Mouse (Mus musculus) limb, embryonic 10.5 days (tissue): ENCODE results near the gene U2af2. TPM values are rescaled to one million over a fixed set of nuclear protein-coding genes. Genes with fewer than 3 reads are reported as not detected.
"Not testable (repeated sequence)": the region's sequence is repeated elsewhere in the genome, so short reads cannot be mapped to it uniquely, and the experiment has no call there.

Experiments used
- DNase-seq: peaks from one replicate; pipeline ENCODE4 v3.0.0-alpha.2; 2017; ENCODE audit warnings: low spot score
- H3K27ac ChIP-seq: fragments of 300-500 bp; sonication (generic); 2 replicates; pipeline ENCODE4 v1.5.1; 2016; ENCODE audit warnings: mild to moderate bottlenecking
- H3K27me3 ChIP-seq: fragments of 300-500 bp; sonication (generic); 2 replicates; pipeline ENCODE4 v1.6.1; 2016; ENCODE audit warnings: low read depth, mild to moderate bottlenecking; ENCODE audit not compliant: poor library complexity, severe bottlenecking
- H3K36me3 ChIP-seq: fragments of 300-500 bp; sonication (generic); 2 replicates; pipeline ENCODE4 v1.6.1; 2016; ENCODE audit warnings: mild to moderate bottlenecking, moderate library complexity
- H3K4me1 ChIP-seq: fragments of 300-500 bp; sonication (generic); 2 replicates; pipeline ENCODE4 v1.6.1; 2016
- H3K4me3 ChIP-seq: fragments of 300-500 bp; sonication (generic); 2 replicates; pipeline ENCODE4 v1.5.1; 2016; ENCODE audit warnings: mild to moderate bottlenecking, moderate library complexity
- H3K9me3 ChIP-seq: fragments of 300-500 bp; sonication (generic); replicated peaks from 2 replicates; pipeline ENCODE4 v1.6.1; 2016; ENCODE audit warnings: mild to moderate bottlenecking
- WGBS: fragments of 180-500 bp; shearing (Covaris S2); methylation state at CpG from one replicate; pipeline ENCODE4 v1.1.7; 2016; 5-methylcytosine and 5-hydroxymethylcytosine counted together
- polyA plus RNA-seq: library from polyadenylated mRNA; unstranded; fragments of >200 nt; fragmentation: Nextera tagmentation; extraction: Ambion mirVana; gene quantifications from 2 replicates; pipeline ENCODE4 v1.2.1, GENCODE M21; 2016

The U2af2 gene
- polyA plus RNA-seq = 202 and 203 TPM in 2 replicates

DNA sequence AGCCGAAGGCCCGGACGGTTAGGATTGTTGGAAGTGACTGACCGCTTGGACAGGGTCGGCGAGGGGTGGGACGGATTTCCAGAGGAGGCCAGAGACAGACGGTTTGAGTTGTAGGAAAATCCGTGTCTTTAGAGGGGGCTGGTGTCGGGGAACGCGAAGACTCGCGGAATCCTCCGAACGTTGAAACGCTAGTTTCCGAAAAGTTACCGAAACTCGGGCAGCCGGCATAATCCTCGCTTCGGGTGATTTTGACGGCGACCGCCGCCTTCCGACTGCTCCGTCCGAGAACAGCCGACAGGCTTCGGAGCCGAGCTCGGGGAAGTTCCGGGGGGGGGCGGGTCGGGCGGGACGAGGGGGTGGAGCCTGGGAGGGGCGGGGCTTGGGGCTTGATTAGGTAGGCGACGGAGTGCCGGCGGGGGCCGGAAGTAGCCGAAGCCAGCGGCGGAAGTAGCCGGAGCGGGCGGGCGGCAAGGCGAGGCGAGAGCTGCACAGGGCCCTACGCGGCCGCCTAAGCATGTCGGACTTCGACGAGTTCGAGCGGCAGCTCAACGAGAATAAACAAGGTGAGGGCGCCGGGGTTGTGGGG, at the start of gene U2af2:
Gene U2af2 (plus strand): TSS at position 370 of the 586 bp plus-strand sequence.
- H3K36me3 ChIP-seq = peaks cover 28% of the 10 kb centered on the region
- DNase-seq = peak; percentile 98
- under 1% methylated on average over 63 of the region's 65 CpGs for WGBS
- H3K4me1 ChIP-seq = peaks cover 39% of the 10 kb centered on the region
- peak within 1 kb of the TSS; percentile 65 for H3K4me3 ChIP-seq
- no peaks in the 10 kb centered on the region; the same call in 1 of the 2 replicates for H3K9me3 ChIP-seq
- H3K27me3 ChIP-seq = peaks cover 23% of the 10 kb centered on the region
- H3K27ac ChIP-seq = peak within 1 kb of the TSS; percentile 97

DNA sequence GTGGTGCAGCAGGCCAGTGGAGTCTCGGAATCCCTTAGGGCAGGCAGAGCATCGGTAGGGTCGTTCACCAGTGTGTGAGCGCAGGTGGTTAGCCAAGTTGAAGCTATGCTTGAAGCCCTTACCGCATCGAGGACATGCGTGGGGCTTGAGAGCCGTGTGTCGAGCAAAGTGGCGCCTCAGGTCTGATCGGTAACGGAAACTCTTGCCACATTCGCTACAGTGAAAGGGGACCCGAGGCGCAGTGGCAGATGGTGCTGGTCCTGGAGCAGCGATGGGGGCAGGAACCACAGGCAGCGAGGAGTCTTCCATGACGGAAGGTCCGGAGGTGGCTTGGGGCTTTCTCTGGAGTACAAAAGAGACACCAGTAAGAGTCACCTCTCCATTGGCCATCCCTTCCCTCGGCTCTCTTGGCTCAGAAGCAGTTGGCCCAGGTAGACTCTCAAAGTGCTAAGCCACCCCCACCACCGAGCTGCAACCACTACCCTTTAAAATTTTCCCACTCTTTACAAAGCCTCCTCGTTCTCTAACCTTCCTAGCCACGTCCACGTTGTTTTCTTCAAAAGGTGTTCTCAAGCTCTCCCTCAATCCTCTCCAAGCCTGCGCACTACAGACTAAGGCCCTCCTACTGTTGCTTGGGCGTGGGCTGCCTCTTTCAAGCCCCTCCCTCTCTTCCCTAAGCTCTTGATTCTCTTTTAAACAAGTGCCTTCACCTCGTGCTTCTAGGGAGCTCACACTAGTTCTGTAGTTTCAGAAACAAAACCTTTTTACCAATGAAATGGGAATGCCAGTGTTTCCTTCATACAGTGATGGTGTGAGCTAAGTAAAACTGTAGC, 49.0 kb upstream of the U2af2 start:
- H3K9me3 ChIP-seq = no peaks in the 10 kb centered on the region
- WGBS = 92% methylated on average over 27 of the region's 27 CpGs
- H3K27me3 ChIP-seq = no peaks in the 10 kb centered on the region
- peaks cover 65% of the 10 kb centered on the region for H3K36me3 ChIP-seq
- H3K4me3 ChIP-seq = peak overlapping the region; percentile 69
- peaks cover 16% of the 10 kb centered on the region; the same call in 1 of the 2 replicates for H3K4me1 ChIP-seq
- DNase-seq = no peak
- H3K27ac ChIP-seq = no peak overlapping the region

DNA sequence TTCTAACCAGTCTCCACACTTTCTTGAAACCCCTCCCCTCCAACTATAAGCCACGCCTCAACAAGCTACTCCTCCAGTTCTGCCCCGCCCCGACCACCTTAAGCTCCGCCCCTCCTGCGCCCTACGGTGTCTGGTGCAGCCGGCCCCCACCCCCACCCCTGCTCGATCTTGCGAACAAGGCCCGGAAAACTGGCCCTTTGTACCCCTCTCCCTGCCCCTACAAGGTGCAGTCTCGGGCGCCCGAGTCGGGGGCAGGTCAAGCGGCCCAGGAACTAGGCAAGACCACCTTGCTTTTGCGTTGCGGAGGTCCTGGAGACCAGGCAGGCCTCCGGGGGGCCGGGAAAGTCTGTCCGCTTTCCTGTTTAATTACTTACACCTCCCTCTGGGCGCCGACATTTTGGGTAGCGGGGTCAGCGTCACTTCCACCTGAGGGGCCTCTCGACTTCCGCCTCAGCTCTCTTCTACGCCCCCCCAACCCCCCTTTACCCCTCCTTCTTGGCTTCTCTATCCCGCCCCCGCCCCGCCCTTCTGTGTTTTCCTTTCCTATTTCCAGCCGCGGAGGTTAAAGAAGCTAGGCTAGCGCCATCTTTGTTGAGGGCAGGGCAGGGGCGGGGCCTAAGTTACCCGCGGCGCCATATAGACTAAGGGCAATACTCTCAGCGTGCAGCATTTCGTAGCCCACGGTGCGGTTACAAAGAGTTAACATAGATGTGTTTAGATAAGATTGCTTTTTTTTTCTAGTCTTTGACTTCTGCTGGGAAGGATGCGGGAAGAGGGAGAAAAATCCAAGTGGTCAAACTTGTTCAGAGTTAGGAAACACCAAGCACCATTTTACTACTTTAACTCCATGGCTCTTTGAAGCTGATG, 47.5 kb upstream of the U2af2 start, which contains the start of the genes Zfp524 and Fiz1:
Gene Zfp524 (plus strand): TSS at position 165 of the 867 bp plus-strand sequence.
Gene Fiz1 (minus strand): TSS at position 447 of the 867 bp plus-strand sequence.
- WGBS = under 1% methylated on average over 42 of the region's 42 CpGs
- H3K27me3 ChIP-seq = no peaks in the 10 kb centered on the region
- peak within 1 kb of the TSS; percentile 98 for H3K27ac ChIP-seq
- no peaks in the 10 kb centered on the region for H3K9me3 ChIP-seq
- peak within 1 kb of the TSS; percentile 69 for H3K4me3 ChIP-seq
- peaks cover 54% of the 10 kb centered on the region for H3K36me3 ChIP-seq
- H3K4me1 ChIP-seq = peaks cover 16% of the 10 kb centered on the region; the same call in 1 of the 2 replicates
- peak; percentile 97 for DNase-seq

DNA sequence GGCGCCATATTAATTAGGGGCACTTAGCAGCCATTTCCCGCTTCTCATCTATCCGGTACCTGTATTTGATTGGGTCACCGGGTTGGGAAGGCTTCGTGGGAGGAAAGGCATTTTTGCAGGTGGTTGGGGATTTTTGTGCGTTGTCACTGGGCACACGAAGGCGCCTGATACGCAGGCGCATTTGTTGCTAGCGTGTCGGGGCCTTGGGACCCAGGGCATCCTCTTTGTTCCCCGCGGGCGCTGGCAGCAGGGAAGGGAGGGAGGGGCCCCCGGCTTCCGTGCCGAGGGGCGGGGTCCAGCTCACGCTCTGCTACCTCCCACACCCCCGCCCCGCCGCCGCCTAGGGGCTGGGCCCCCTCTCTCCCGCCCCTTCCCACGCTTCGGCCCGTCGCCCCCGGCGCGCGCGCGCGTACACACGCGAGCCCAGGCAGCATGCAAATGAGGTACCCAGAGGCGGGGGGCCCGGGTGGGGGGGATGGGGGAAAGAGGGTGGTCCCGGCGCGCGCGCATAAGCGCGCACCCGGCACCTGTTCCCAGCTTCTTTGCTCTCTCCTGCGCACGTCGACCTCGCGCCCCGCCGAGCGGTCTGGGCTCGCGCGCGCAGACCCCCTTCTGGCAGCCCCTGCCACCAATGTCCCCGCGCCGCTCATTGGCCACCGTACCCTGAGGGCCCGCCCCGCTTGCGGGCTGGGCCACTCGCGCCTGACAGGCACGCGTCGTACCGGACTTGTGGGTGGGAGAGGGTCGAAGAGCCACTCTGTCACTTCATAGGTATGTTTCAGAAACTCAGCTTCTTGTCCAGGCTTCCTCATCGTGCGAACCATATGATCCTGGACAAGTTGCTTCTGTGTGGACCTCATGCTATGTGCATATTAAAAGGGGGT, 46.6 kb upstream of the U2af2 start, which contains the start of gene Gm44973:
Gene Gm44973 (plus strand): TSS at position 379 of the 884 bp plus-strand sequence.
- Histone ChIP-seq H3K36me3 (peaks cover 45% of the 10 kb centered on the region), H3K27ac (peak within 1 kb of the TSS; percentile 98), H3K4me3 (peak within 1 kb of the TSS; percentile 69), H3K9me3 (no peaks in the 10 kb centered on the region), H3K4me1 (peaks cover 16% of the 10 kb centered on the region; the same call in 1 of the 2 replicates), H3K27me3 (no peaks in the 10 kb centered on the region)
- WGBS = under 1% methylated on average over 63 of the region's 76 CpGs
- DNase-seq = peak; percentile 99

DNA sequence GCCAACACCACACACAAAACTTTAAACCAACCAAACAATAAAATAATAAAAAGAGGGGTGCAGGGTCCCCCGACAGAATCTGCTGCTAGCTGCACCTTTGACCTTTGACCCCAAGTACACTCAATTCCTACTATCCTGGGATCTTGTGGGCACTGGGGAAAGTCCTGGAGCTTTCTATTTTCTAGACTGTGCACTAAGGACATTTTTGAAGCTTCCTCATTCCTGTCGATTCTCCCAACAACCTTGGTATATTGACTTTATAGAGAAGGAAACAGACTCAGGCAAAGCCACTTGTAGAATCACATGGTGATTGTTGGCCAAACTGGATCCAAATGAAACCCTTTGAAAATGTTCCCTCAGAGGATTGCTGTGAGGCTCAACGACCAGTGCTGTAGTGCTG, 45.9 kb upstream of the U2af2 start:
- 69% methylated on average over 3 of the region's 3 CpGs for WGBS
- Histone ChIP-seq H3K36me3 (peaks cover 38% of the 10 kb centered on the region), H3K4me1 (peaks cover 18% of the 10 kb centered on the region), H3K4me3 (peak overlapping the region; percentile 69), H3K27me3 (no peaks in the 10 kb centered on the region), H3K9me3 (no peaks in the 10 kb centered on the region), H3K27ac (peak overlapping the region; percentile 98)
- DNase-seq = no peak

DNA sequence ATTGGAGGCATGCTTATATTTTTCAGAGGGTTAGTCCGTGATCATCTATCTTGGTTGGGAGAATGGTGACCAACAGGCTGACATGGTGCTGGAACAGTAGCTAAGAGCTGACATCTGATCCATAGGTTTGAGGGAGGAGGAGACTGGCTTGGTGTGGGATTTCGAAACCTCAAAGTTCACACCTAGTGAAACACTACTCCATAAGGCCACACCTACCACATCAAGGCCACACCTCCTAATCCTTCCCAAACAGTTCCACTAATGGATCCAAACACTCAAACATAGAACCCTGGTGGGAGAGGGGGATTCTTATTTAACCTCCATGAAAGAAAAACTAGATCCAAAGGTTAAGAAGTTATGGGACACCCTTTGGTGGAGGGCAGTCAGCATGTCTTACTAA, 45.0 kb upstream of the U2af2 start:
- Histone ChIP-seq H3K36me3 (peaks cover 35% of the 10 kb centered on the region), H3K27me3 (no peaks in the 10 kb centered on the region), H3K9me3 (no peaks in the 10 kb centered on the region), H3K27ac (no peak overlapping the region), H3K4me1 (peaks cover 26% of the 10 kb centered on the region), H3K4me3 (no peak overlapping the region)
- DNase-seq = no peak
- 96% methylated on average over 2 of the region's 2 CpGs for WGBS

DNA sequence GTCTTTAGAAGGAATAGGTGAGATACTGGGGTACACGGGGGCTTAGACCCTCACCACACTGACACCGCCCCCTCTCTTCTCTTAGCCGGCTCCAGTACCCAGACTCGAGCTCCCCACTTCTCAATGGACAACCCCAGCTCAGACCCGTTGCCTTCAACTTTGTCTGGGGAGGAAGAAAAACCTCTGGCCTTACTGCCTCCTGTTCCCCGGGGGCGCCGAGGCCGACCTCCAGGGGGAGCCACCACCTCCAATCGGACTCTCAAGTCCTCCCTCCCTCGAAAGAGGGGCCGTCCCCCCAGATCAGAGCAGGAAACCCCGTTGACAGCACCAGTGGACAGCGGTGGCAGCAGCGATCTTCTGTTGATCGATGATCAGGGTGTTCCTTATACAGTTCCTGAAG, 44.6 kb upstream of the U2af2 start:
- peaks cover 35% of the 10 kb centered on the region for H3K36me3 ChIP-seq
- 91% methylated on average over 16 of the region's 16 CpGs for WGBS
- H3K27me3 ChIP-seq = no peaks in the 10 kb centered on the region
- no peak overlapping the region for H3K4me3 ChIP-seq
- no peak for DNase-seq
- H3K27ac ChIP-seq = no peak overlapping the region
- no peaks in the 10 kb centered on the region for H3K9me3 ChIP-seq
- H3K4me1 ChIP-seq = peaks cover 28% of the 10 kb centered on the region

DNA sequence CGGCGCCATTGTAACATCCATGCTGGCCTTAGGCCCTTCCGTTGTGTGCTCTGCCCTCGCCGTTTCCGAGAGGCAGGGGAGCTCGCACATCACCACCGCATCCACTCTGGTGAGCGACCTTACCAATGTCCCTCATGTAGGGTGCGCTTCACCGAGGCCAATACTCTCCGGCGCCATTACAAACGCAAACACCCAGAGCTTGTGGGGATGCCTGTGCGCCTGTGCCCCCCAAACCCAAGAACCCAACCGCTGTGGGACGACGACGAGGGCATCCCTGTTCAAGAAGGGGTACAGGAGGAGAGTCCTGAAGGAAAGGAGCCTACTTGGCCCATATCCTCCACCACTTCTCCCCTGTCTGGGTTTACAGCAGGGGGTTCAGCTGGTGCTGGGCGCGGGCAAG, 44.0 kb upstream of the U2af2 start:
- peaks cover 35% of the 10 kb centered on the region for H3K36me3 ChIP-seq
- H3K27me3 ChIP-seq = no peaks in the 10 kb centered on the region
- DNase-seq = no peak
- 96% methylated on average over 21 of the region's 21 CpGs for WGBS
- H3K4me1 ChIP-seq = peaks cover 28% of the 10 kb centered on the region
- no peaks in the 10 kb centered on the region for H3K9me3 ChIP-seq
- H3K4me3 ChIP-seq = no peak overlapping the region; the same call in 1 of the 2 replicates
- H3K27ac ChIP-seq = no peak overlapping the region

DNA sequence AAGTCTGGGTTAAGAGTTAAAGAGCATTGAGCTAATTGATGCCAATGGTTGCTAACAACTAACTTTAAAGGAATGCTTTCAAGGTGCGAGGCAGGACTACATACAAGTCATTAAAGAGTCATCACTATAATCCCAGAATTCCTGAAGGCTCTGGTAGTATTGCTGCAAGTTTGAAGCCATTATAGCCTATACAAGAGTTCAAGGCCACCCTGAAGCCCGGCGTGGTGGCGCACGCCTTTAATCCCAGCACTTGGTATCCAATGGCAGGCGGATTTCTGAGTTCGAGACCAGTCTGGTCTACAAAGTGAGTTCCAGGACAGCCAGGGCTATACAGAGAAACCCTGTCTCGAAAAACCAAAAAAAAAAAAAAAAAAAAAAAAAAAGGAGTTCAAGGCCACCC, 42.4 kb upstream of the U2af2 start:
- 26% methylated on average over 8 of the region's 8 CpGs for WGBS
- not testable (repeated sequence) for DNase-seq

DNA sequence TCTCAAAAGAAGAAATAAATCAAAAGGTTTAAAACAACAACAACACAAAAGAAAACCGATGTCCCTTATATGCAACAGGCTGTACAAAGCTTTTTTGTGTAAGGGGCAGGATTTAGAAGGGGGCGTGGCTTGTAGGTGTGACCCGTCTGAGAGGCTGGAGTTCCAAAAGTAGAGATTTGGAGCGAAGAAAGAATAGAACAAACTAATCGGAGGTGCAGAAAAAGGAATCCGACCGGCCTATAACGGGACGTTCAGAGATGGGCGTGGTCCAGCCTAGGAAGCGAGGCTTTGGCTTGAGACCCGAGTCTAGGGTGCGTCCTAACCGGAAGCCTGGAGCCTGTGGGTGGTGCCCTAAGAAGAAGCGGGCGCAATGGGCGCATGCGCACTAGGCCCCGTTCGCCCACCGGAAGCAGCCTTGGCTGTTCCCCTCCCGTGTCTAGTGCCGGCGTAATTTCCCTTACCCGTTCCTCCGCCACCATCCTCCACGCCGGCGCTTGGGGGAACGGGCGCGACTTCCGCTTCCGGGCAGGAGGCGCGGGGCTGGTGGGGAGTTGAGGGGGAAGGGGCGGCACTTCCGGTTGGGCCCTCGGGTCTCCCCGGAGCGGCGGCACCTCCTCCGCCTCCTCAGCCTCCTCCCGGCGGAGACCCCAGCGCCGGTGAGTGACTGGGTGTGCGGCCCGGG, 41.8 kb upstream of the U2af2 start, which contains the start of the genes Zfp865 and Ccdc106:
Gene Zfp865 (plus strand): TSS at position 377 of the 682 bp plus-strand sequence.
Gene Ccdc106 (plus strand): TSS at position 554 of the 682 bp plus-strand sequence.
- Histone ChIP-seq H3K4me1 (peaks cover 24% of the 10 kb centered on the region), H3K9me3 (no peaks in the 10 kb centered on the region), H3K27me3 (no peaks in the 10 kb centered on the region), H3K36me3 (peaks cover 54% of the 10 kb centered on the region), H3K27ac (peak within 1 kb of the TSS; percentile 97), H3K4me3 (peak within 1 kb of the TSS; percentile 84)
- under 1% methylated on average over 49 of the region's 49 CpGs for WGBS
- peak; percentile 100 for DNase-seq

More for the DNA sequence above, 42.4 kb upstream of the U2af2 start:
- Histone ChIP-seq H3K36me3 (peaks cover 49% of the 10 kb centered on the region), H3K4me3 (peak overlapping the region; percentile 84), H3K4me1 (peaks cover 24% of the 10 kb centered on the region), H3K27ac (peak overlapping the region; percentile 97)
- H3K27me3 ChIP-seq, H3K9me3 ChIP-seq: not testable (repeated sequence)

DNA sequence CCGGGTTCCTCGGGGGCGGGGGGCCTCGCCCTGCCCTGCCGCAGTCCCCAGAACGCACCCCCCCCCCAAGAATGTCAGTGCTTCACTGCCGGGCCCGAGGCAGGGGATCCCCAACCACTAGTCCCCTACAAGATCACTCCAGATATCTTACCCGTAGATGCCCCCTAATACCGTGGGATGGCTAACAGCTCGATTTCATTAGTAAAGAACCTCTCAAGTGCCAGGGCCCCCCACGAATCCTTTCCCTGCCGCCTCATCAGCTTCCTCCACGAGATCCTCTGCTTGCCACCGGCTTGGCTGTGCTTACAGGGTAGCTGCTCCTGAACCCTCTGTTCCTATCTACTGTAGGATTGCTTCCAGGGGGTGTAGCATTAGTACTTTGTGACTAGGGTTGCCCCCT, 41.3 kb upstream of the U2af2 start:
- under 1% methylated on average over 14 of the region's 15 CpGs for WGBS
- Histone ChIP-seq H3K27me3 (no peaks in the 10 kb centered on the region), H3K4me1 (peaks cover 21% of the 10 kb centered on the region), H3K4me3 (peak overlapping the region; percentile 84), H3K9me3 (no peaks in the 10 kb centered on the region), H3K36me3 (peaks cover 60% of the 10 kb centered on the region), H3K27ac (peak overlapping the region; percentile 97)
- no peak for DNase-seq
